Mouse (Mus musculus): ENCODE data around the gene Olfr1113.
"Not testable (repeated sequence)": the region's sequence is repeated elsewhere in the genome, so short reads cannot be mapped to it uniquely, and the experiment has no call there.

Olfr1113 gene

GRCm38 (mm10) chr2:87208670-87209069 lies at the start of gene Olfr1113:
Gene Olfr1113, plus strand, starts transcription at chr2:87208970.
- no peak for DNase-seq (ENCODE audit: extremely low spot score)

- DNase-seq (ENCODE audit: extremely low spot score): not testable (repeated sequence)
These were observed 41.0 kb upstream of the Olfr1113 start for GRCm38 (mm10) chr2:87167731-87168130.

GRCm38 (mm10) chr2:87187498-87187897 lies 21.3 kb upstream of the Olfr1113 start, which contains the start of gene Olfr1112:
Gene Olfr1112, plus strand, starts transcription at chr2:87187798.
- DNase-seq (ENCODE audit: extremely low spot score): no peak

GRCm38 (mm10) chr2:87247713-87248112 lies 38.9 kb downstream of the Olfr1113 start, which contains the start of gene Olfr1115:
Gene Olfr1115, plus strand, starts transcription at chr2:87248013.
- DNase-seq (ENCODE audit: extremely low spot score): no peak

Data from embryo, embryonic 9.5 days (tissue).